Mouse (Mus musculus) E14TG2a.4 (cell line): ENCODE measurements around the gene Fdxr.

Experiments
- H3K27me3 ChIP-seq: 2 replicates; pipeline ENCODE4 v1.6.1; 2014; ENCODE audit warnings: low read length, control low read depth; ENCODE audit not compliant: insufficient read depth
- H3K36me3 ChIP-seq: 2 replicates; pipeline ENCODE4 v1.6.1; 2014; ENCODE audit warnings: low read length, control low read depth; ENCODE audit not compliant: insufficient read depth
- H3K4me1 ChIP-seq: replicated peaks from 2 replicates; pipeline ENCODE4 v1.6.1; 2014; ENCODE audit warnings: low read depth, low read length, control low read depth
- H3K4me3 ChIP-seq: replicated peaks from 2 replicates; pipeline ENCODE4 v1.5.1; 2014; ENCODE audit warnings: mild to moderate bottlenecking, low read length
- H3K9me3 ChIP-seq: 2 replicates; pipeline ENCODE4 v1.6.1; 2014; ENCODE audit warnings: low read length, control low read depth
- CTCF ChIP-seq: conservative IDR thresholded peaks from 2 replicates; pipeline ENCODE4 v1.5.1; 2014; ENCODE audit warnings: low read length
- NANOG ChIP-seq: IDR thresholded peaks from 2 replicates; pipeline ENCODE4 v1.6.1; 2014; ENCODE audit warnings: borderline replicate concordance, low read length, mixed read lengths
- POU5F1 ChIP-seq: IDR thresholded peaks from 2 replicates; pipeline ENCODE4 v1.6.1; 2014; ENCODE audit warnings: low read length, borderline replicate concordance

Gene Fdxr

GRCm38 (mm10) chr11:115262954-115263353 is 13.9 kb downstream of the Fdxr start:
- TF ChIP-seq CTCF (no peak), NANOG (no peak), POU5F1 (no peak)
- Histone ChIP-seq H3K27me3 (peaks cover 94% of the 10 kb centered on the region), H3K36me3 (peaks cover 1% of the 10 kb centered on the region), H3K9me3 (no peaks in the 10 kb centered on the region), H3K4me1 (peaks cover 53% of the 10 kb centered on the region), H3K4me3 (no peak overlapping the region)

GRCm38 (mm10) chr11:115259134-115259533 is 17.7 kb downstream of the Fdxr start:
- H3K4me3 ChIP-seq, result no peak overlapping the region
- TF ChIP-seq CTCF (no peak), POU5F1 (no peak), NANOG (no peak)
- H3K9me3 ChIP-seq, result no peaks in the 10 kb centered on the region
- no peaks in the 10 kb centered on the region for H3K36me3 ChIP-seq
- H3K4me1 ChIP-seq, result peaks cover 33% of the 10 kb centered on the region
- H3K27me3 ChIP-seq, result peaks cover 94% of the 10 kb centered on the region

- Histone ChIP-seq H3K9me3 (no peaks in the 10 kb centered on the region), H3K27me3 (peaks cover 95% of the 10 kb centered on the region), H3K4me1 (peaks cover 31% of the 10 kb centered on the region), H3K4me3 (peak overlapping the region; percentile 65), H3K36me3 (no peaks in the 10 kb centered on the region)
- TF ChIP-seq CTCF (no peak), NANOG (no peak)
These were observed 18.9 kb downstream of the Fdxr start for GRCm38 (mm10) chr11:115257775-115258510.

GRCm38 (mm10) chr11:115251258-115251657 is 25.6 kb downstream of the Fdxr start:
- H3K27me3 ChIP-seq, result peaks cover 82% of the 10 kb centered on the region
- no peak overlapping the region for H3K4me3 ChIP-seq
- H3K4me1 ChIP-seq, result peaks cover 45% of the 10 kb centered on the region
- no peak for TF ChIP-seq CTCF
- TF ChIP-seq NANOG, result no peak
- TF ChIP-seq POU5F1, result no peak
- no peaks in the 10 kb centered on the region for H3K9me3 ChIP-seq
- no peaks in the 10 kb centered on the region for H3K36me3 ChIP-seq

- Histone ChIP-seq H3K4me3 (peak overlapping the region; percentile 80), H3K27me3 (peaks cover 75% of the 10 kb centered on the region), H3K36me3 (no peaks in the 10 kb centered on the region), H3K4me1 (peaks cover 52% of the 10 kb centered on the region), H3K9me3 (no peaks in the 10 kb centered on the region)
- TF ChIP-seq POU5F1 (no peak), NANOG (no peak), CTCF (no peak)
These were observed 26.3 kb downstream of the Fdxr start for GRCm38 (mm10) chr11:115250405-115251090.

GRCm38 (mm10) chr11:115249721-115250404 is 27.0 kb downstream of the Fdxr start:
- peaks cover 69% of the 10 kb centered on the region for H3K27me3 ChIP-seq
- TF ChIP-seq POU5F1 (no peak), NANOG (no peak)
- H3K9me3 ChIP-seq, result no peaks in the 10 kb centered on the region
- peak overlapping the region; percentile 80 for H3K4me3 ChIP-seq
- H3K36me3 ChIP-seq, result no peaks in the 10 kb centered on the region
- peaks cover 59% of the 10 kb centered on the region for H3K4me1 ChIP-seq

- no peak for TF ChIP-seq POU5F1
- TF ChIP-seq NANOG, result no peak
- no peak for TF ChIP-seq CTCF
- H3K27me3 ChIP-seq, result peaks cover 52% of the 10 kb centered on the region
- H3K4me3 ChIP-seq, result no peak overlapping the region; the same call in 1 of the 2 replicates
- H3K36me3 ChIP-seq, result peaks cover 16% of the 10 kb centered on the region
- peaks cover 71% of the 10 kb centered on the region for H3K4me1 ChIP-seq
- no peaks in the 10 kb centered on the region for H3K9me3 ChIP-seq
These were observed 28.9 kb downstream of the Fdxr start for GRCm38 (mm10) chr11:115247945-115248344.

- Histone ChIP-seq H3K27me3 (peaks cover 45% of the 10 kb centered on the region), H3K4me3 (no peak overlapping the region), H3K4me1 (peaks cover 71% of the 10 kb centered on the region), H3K9me3 (no peaks in the 10 kb centered on the region), H3K36me3 (peaks cover 16% of the 10 kb centered on the region)
- TF ChIP-seq POU5F1, result no peak
- TF ChIP-seq NANOG, result no peak
- TF ChIP-seq CTCF, result no peak
These were observed 29.6 kb downstream of the Fdxr start for GRCm38 (mm10) chr11:115247240-115247639.
